Mouse (Mus musculus) kidney, embryonic 16.5 days (tissue): ENCODE measurements at regions not wholly inside any gene's neighbourhood (a gene's known extent, or its start where the extent isn't known, plus 50 kb on each side); places are given as distances from the start of the nearest gene placed in this dataset.

Experiments used
- ATAC-seq: fragments of 200-750 bp; cut with Nextera tagmentation; 2 replicates; pipeline ENCODE4 v1.8.0; 2017; ENCODE audit warnings: moderate TSS enrichment; ENCODE audit not compliant: low FRiP score, low TSS enrichment
- H3K27ac ChIP-seq: fragments of 300-500 bp; sonication (generic); 2 replicates; pipeline ENCODE4 v1.5.1; 2014; ENCODE audit warnings: low read length
- H3K27me3 ChIP-seq: fragments of 300-500 bp; sonication (generic); 2 replicates; pipeline ENCODE4 v1.6.1; 2014; ENCODE audit warnings: low read length, control low read depth, mixed read lengths; ENCODE audit not compliant: insufficient read depth
- H3K36me3 ChIP-seq: fragments of 300-500 bp; sonication (generic); 2 replicates; pipeline ENCODE4 v1.6.1; 2014; ENCODE audit warnings: low read length, control low read depth, mixed read lengths; ENCODE audit not compliant: insufficient read depth
- H3K4me1 ChIP-seq: fragments of 300-500 bp; sonication (generic); 2 replicates; pipeline ENCODE4 v1.6.1; 2014; ENCODE audit warnings: low read length, control low read depth, mixed read lengths; ENCODE audit not compliant: insufficient read depth
- H3K4me2 ChIP-seq: fragments of 300-500 bp; sonication (generic); replicated peaks from 2 replicates; pipeline ENCODE4 v1.6.1; 2014; ENCODE audit warnings: low read depth, low read length
- H3K4me3 ChIP-seq: fragments of 300-500 bp; sonication (generic); 2 replicates; pipeline ENCODE4 v1.5.1; 2014; ENCODE audit warnings: mild to moderate bottlenecking, low read length
- H3K9ac ChIP-seq: fragments of 300-500 bp; sonication (generic); replicated peaks from 2 replicates; pipeline ENCODE4 v1.6.1; 2014; ENCODE audit warnings: low read length
- H3K9me3 ChIP-seq: fragments of 300-500 bp; sonication (generic); 2 replicates; pipeline ENCODE4 v1.6.1; 2016; ENCODE audit warnings: low read length, control low read depth
- WGBS: fragments of 180-500 bp; shearing (Covaris S2); extraction: QIAGEN DNeasy Blood & Tissue Kit; methylation state at CpG from one replicate; pipeline ENCODE4 v1.1.7; 2014; 5-methylcytosine and 5-hydroxymethylcytosine counted together

DNA sequence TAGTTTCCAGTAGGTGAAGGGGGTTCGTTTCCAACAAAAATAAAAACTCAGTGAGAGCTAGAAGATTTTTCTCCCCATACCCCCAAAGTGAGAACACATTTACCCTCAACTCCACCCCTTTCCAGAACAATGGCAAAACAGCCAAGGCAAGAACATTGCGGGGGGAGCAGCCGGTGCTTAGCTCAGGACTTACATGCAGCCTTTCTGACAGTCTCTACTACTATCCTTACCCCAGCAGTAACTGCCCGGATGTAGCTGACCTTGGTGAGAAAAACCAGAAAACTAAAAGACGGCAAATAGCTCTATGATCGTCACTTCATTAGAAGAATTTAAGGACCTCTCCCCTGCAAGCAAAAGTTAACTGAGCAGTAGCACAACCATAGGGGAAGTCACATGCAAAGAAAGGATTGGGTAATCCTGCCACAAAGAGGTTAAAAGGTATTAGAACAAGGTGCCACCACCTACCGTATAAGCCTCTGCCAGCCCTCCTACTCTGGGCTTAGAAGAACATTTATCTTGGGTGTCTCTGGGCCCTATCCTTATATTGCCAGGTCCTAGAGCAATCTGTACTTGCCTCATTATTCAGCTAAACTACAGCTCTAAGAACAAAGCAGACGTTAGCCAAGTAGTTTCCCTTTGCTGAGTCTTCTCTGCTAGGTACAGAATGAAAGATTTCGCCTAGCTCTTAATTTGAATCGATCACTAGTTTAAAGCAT lies 119.0 kb downstream of the Psat1 start:
- Histone ChIP-seq H3K27me3 (no peaks in the 10 kb centered on the region), H3K4me3 (no peak overlapping the region), H3K27ac (peak overlapping the region; percentile 72), H3K4me2 (no peak overlapping the region), H3K4me1 (peaks cover 28% of the 10 kb centered on the region), H3K9me3 (no peaks in the 10 kb centered on the region), H3K9ac (no peak overlapping the region), H3K36me3 (no peaks in the 10 kb centered on the region)
- ATAC-seq = no peak
- WGBS = 49% methylated on average over 10 of the region's 10 CpGs

DNA sequence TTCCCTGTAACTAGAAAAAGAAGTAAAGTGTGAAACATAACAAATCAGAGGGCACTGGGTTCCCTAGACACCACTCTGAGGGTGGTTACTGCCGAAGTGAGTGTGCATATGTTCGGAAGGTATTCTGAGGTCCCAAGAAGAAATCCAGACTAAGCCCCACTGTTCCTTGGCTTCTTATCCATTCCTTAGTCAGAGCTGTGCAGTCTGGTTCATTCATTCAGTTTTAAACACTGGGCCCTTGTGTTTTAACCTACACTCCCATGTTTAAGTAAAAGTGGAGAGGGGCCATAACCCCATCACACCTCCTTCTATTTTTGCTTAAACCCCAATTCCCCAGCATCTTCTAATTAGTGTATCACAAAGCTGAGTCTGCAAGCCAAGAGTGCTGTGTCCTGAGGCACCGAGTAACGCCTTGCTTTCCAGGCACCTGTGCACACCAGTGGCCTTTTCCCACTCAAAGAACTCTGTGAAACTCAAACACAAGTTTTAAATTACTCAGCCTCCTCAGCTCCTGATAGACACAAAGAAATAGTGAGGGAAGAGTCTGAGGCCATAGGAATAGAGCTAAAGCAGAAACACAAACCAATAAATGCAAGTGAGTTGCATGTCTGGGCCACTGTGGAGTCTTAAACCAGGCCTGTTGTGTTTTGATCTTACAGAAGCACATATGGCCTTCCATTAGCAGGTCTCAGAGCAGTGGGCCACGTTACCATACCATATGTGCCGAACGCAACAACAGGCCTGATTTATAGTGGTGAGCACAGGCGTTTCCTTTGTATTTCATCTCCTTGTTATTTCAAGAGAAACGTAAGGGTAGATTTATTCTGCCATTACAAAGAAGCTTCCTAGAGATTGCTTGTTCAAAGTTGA lies 119.8 kb downstream of the Psat1 start:
- no peak overlapping the region for H3K4me2 ChIP-seq
- no peak overlapping the region for H3K4me3 ChIP-seq
- H3K9me3 ChIP-seq = no peaks in the 10 kb centered on the region
- no peak overlapping the region for H3K9ac ChIP-seq
- peaks cover 28% of the 10 kb centered on the region for H3K4me1 ChIP-seq
- 0 out of 2 replicates have a peak overlapping the region, but pooled peaks have one; percentile 8 for H3K27ac ChIP-seq
- 38% methylated on average over 9 of the region's 9 CpGs for WGBS
- no peak for ATAC-seq
- no peaks in the 10 kb centered on the region for H3K36me3 ChIP-seq
- H3K27me3 ChIP-seq = no peaks in the 10 kb centered on the region

DNA sequence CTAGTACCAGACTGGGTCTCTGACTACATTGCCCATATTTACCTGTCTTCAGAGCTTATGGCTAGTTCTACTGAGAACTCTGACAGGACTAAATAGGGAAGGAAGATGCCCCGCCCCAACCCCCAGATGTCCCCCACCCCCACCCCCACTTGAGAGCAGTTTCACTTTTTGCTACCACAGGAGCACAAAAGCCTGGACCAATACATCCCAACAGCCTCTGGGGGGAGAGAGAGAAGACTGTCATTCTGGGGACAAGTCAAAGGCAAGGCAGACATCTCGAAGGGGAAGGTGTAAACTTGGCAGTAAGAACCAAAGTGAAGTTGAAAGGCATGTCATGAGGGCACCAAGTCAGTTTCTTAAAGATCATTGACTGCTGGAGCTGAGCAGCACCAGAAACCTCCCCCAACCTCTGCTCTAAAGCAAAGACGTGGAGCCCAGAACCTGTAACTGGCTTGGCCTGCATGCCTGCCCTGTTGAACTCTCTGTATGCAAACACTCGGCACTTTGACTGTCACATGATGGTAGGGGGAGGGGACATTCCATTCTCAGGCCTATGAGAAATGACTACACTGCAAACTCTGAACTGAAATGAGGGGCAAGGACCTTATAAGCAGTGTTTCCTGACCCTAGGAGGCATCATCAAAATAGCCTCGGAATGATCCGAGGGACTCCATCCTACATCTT lies 123.3 kb downstream of the Psat1 start:
- Histone ChIP-seq H3K9ac (no peak overlapping the region), H3K4me2 (no peak overlapping the region), H3K4me3 (no peak overlapping the region), H3K27ac (no peak overlapping the region), H3K9me3 (no peaks in the 10 kb centered on the region), H3K4me1 (peaks cover 20% of the 10 kb centered on the region), H3K27me3 (no peaks in the 10 kb centered on the region), H3K36me3 (no peaks in the 10 kb centered on the region)
- ATAC-seq = no peak
- 81% methylated on average over 6 of the region's 6 CpGs for WGBS

DNA sequence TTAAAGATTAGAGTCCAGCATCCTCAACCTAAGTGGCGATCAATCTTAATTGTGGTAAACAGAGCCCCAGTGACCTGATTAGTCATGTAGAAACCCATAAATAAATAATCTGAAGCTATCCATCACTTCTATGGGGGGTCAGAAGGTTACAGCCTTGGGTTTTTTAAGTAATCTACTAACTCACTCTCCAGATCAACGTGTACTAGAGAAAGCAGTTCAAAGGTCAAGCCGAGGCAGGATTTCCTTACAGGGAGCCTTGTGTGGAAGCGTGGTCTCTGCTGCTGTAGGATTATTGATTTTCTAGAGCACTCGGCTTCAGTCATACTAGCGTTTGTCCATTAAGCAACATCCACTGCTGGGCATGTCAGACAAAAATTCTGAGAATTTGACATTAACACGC lies 127.1 kb downstream of the Psat1 start:
- H3K27ac ChIP-seq = no peak overlapping the region
- no peaks in the 10 kb centered on the region for H3K27me3 ChIP-seq
- 14% methylated on average over 7 of the region's 7 CpGs for WGBS
- no peaks in the 10 kb centered on the region for H3K36me3 ChIP-seq
- no peak for ATAC-seq
- H3K9ac ChIP-seq = no peak overlapping the region
- H3K4me2 ChIP-seq = no peak overlapping the region
- H3K4me1 ChIP-seq = peaks cover 6% of the 10 kb centered on the region; the same call in 1 of the 2 replicates
- H3K4me3 ChIP-seq = no peak overlapping the region
- no peaks in the 10 kb centered on the region for H3K9me3 ChIP-seq

DNA sequence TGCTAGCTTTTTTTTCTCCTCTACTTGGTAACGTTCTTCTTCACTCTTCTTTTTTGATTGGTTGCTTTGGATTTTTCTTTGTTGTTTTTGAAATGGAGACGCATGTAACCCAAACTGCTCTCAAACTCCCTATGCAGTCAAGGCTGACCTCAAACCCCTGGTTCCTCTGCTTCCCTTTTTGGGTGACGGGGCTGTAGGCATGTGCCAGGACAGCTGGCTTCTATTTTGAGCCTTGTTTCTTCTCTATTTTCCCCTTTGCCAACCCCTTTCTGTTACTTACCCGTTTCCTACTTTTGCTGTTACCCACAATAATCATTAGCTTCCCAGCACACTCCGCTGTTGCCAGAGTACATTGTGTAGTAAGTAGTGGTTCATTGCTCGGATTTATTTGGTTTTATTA lies 132.0 kb downstream of the Psat1 start:
- no peaks in the 10 kb centered on the region for H3K36me3 ChIP-seq
- WGBS = 49% methylated on average over 6 of the region's 6 CpGs
- H3K4me1 ChIP-seq = peaks cover 4% of the 10 kb centered on the region; the same call in 1 of the 2 replicates

DNA sequence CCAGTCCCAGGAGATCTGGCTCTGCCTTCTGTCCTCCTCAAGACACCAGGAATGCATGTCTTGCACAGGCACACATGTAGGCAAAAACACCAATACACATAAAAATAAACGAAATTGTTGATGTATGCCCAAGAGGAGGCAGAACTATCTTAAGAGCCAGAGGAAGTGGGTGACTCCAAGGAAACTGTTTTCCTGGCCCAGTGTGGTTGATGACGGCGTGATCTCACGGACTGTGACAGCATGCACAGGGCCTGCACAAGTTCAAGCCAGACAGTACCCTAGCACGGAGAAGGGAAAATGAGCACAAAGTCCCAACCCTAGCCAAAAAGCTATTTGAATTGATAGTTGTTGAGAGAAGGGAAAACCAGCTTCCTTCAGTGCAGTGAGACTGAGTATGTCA lies 138.1 kb downstream of the Psat1 start:
- Histone ChIP-seq H3K27me3 (peaks cover 5% of the 10 kb centered on the region), H3K27ac (no peak overlapping the region), H3K4me1 (no peaks in the 10 kb centered on the region), H3K9ac (no peak overlapping the region), H3K4me3 (no peak overlapping the region), H3K9me3 (peaks cover 3% of the 10 kb centered on the region; the same call in 1 of the 2 replicates), H3K4me2 (no peak overlapping the region), H3K36me3 (no peaks in the 10 kb centered on the region)
- no peak for ATAC-seq
- 89% methylated on average over 5 of the region's 5 CpGs for WGBS

More for the DNA sequence above, 132.0 kb downstream of the Psat1 start:
- Histone ChIP-seq H3K9ac (no peak overlapping the region), H3K27me3 (no peaks in the 10 kb centered on the region), H3K4me2 (no peak overlapping the region), H3K4me3 (no peak overlapping the region), H3K9me3 (peaks cover 3% of the 10 kb centered on the region; the same call in 1 of the 2 replicates), H3K27ac (no peak overlapping the region)
- no peak for ATAC-seq

DNA sequence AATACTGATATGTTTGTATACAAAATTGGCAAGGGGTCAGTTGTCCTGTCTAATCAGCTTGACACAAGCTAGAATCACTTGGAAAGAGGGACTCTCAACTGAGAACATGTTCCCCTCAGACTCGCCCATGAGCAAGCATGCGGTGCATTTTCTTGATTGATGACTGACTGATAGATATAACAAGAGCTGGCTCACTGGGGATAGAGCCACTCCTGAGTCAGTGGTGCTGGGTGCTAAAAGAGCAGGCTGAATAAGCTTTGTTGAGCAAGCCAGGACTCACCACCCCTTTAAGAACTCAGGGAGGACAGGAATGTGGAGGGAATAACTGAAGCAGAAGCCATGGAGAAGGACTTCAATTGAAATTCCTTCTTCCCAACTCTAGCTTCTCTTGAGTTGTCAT lies 139.5 kb downstream of the Psat1 start:
- no peak for ATAC-seq
- peaks cover 5% of the 10 kb centered on the region for H3K27me3 ChIP-seq
- no peak overlapping the region for H3K9ac ChIP-seq
- H3K4me2 ChIP-seq = no peak overlapping the region
- H3K36me3 ChIP-seq = no peaks in the 10 kb centered on the region
- no peak overlapping the region for H3K27ac ChIP-seq
- H3K4me1 ChIP-seq = no peaks in the 10 kb centered on the region
- 89% methylated on average over 2 of the region's 2 CpGs for WGBS
- peaks cover 3% of the 10 kb centered on the region; the same call in 1 of the 2 replicates for H3K9me3 ChIP-seq
- no peak overlapping the region for H3K4me3 ChIP-seq

DNA sequence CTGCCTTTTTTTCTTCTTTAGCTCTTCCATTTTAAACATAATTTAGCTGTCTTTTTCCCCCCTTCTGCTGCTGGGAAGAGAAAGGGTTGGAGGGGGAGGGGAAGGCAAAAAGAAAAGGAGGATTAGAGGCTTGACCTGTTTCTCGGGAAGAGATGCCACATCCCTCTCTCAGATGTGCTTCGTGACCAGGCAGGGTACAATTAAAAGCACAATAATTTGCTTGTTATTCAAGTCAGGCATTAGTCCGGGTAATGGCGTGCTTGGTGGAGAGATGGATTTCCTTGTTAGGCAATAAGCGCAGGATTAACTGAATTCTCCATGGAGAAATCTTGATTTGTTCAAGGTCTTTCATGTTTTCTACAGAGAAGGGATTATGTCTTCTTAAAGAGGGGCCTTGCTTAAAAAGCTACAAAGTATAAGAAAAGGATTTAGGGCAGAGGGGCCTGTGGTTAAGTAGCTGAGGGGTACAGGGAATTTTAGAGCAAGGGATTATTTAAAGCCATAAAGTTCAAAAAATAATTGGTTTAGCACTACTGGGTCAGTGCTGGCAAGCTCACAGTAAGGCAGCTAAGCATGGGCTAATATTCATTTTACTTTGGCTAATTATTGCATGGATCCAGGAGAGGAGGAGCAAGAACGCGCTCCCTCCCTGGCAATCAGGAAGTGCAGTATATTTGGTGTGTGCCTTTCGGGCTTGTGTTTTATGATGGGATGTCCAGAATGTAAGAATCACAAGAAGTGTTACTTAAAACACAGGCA lies 143.8 kb downstream of the Psat1 start:
- Histone ChIP-seq H3K27ac (no peak overlapping the region), H3K4me1 (peaks cover 3% of the 10 kb centered on the region), H3K9me3 (no peaks in the 10 kb centered on the region), H3K27me3 (peaks cover 8% of the 10 kb centered on the region), H3K36me3 (no peaks in the 10 kb centered on the region), H3K4me3 (no peak overlapping the region), H3K4me2 (no peak overlapping the region), H3K9ac (no peak overlapping the region)
- ATAC-seq = no peak
- 53% methylated on average over 8 of the region's 8 CpGs for WGBS

DNA sequence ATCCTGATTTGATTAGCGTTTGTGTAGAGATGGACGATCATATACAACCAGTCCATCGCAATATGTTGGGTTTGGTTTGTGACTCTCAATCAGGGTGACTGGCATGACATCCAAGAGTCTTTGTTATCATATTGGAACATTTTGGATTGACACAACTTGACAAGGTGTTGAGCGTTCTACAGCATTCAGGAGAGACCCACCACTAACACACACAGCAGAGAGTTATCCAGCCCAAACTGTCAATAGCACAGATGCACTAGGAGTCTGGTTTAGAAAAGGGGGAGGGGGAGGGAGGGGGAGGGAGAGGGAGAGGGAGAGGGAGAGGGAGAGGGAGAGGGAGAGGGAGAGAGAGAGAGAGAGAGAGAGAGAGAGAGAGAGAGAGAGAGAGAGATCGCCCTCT lies 144.5 kb downstream of the Psat1 start:
- Histone ChIP-seq H3K36me3 (no peaks in the 10 kb centered on the region), H3K9ac (no peak overlapping the region), H3K27me3 (peaks cover 8% of the 10 kb centered on the region), H3K9me3 (no peaks in the 10 kb centered on the region), H3K27ac (no peak overlapping the region), H3K4me3 (no peak overlapping the region), H3K4me2 (no peak overlapping the region), H3K4me1 (peaks cover 5% of the 10 kb centered on the region)
- ATAC-seq = no peak
- WGBS = 78% methylated on average over 5 of the region's 5 CpGs
